Mouse (Mus musculus) spleen, adult 18-20 months (tissue): ENCODE results near the gene Fosb.

Experiments
- DNase-seq, 2 experiments: peaks; one replicate each; pipeline ENCODE4 v3.0.0; 2022; ENCODE audit warnings: mixed read lengths in 2 of 2

The Fosb gene

DNA sequence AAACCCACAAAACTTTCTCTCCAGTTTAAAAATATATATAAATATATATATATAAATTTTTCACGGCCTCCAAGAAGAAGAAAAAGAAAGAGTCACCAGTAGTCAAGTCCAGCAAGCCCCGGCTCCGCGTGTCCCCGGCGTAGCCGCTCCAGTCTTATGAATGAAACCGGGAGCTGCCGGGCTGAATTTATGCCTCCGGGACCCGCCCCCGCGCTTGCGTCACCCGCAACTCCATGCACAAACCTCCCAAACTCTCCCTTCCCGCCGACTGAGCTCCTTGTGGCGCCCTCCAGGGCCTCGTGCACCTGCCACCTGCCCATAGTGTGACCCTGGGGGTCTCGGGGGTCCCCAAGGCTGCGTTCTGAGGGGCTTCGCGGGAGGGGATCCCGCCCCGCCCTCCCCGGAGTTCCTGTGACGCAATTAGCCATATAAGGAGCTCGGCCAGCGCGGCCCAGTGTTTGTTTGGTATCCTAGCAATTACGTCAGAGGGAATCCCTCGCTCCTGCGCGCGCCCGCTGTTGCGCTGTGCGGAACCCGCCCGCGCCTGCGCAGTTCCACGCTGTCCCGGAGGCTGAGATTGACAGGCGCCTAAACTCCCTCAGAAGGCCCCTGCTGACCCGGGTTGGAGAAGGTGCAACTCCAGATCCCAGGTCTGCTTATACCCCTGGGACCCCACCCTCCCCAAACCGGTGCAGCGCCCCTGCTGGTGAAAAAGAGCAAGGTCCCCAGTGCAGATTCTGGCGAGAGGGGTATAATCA lies at the start of gene Fosb:
Gene Fosb (minus strand): TSS at position 168 of the 758 bp plus-strand sequence.
- peak; percentile 89 to 91 for DNase-seq

DNA sequence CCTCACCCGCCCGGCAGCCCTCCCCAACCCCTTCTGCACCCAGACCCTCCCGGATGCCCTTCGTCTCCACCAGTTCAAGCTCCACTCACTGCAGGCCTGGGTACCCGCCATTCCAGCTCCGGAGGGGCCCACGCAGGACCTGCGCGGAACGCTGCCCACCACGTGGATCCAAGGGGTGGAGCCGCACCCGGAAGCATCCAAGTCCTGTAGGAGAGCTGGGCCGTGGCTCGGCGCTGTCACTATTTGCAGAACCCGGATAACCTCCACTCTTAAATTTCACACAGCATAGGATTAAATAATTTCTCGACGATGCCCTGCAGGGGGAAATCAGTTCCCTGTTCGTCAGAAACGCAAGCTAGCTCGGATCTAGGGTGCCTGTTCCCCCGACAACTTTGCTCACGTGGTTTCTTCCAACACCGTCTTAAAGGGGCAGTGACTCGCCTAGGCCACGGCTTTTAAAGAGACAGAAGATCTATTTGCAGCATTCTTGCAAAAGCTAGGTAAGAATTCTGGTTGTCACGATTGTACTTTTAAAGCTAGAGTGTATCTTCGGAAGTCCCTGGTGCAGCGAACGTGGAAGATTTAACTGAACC lies 49.5 kb upstream of the Fosb start, which contains the start of the genes Cd3eap and Ppp1r13l:
Gene Cd3eap (minus strand): TSS at position 185 of the 593 bp plus-strand sequence.
Gene Ppp1r13l (plus strand): TSS at position 451 of the 593 bp plus-strand sequence.
- peak; percentile 70 to 82 for DNase-seq

DNA sequence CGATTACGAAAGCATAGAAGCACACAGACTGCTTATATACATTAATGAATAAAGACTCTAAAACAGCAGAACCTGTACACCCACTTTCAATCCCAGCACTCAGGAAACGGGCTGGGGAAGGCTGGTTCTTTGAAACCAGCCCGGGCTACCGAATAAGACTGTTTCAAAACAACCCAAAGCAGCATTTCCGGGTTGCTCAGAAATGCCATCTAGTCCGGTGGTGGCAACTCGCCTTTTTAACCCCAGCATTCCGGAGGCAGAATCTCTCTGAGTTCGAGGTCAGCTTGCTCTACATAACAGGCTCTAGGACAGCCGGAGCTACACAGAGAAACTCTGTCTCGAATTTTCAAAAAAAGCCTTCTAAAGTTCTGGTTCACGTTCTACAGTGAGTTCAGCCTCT lies 48.8 kb upstream of the Fosb start:
- DNase-seq, result no peak

DNA sequence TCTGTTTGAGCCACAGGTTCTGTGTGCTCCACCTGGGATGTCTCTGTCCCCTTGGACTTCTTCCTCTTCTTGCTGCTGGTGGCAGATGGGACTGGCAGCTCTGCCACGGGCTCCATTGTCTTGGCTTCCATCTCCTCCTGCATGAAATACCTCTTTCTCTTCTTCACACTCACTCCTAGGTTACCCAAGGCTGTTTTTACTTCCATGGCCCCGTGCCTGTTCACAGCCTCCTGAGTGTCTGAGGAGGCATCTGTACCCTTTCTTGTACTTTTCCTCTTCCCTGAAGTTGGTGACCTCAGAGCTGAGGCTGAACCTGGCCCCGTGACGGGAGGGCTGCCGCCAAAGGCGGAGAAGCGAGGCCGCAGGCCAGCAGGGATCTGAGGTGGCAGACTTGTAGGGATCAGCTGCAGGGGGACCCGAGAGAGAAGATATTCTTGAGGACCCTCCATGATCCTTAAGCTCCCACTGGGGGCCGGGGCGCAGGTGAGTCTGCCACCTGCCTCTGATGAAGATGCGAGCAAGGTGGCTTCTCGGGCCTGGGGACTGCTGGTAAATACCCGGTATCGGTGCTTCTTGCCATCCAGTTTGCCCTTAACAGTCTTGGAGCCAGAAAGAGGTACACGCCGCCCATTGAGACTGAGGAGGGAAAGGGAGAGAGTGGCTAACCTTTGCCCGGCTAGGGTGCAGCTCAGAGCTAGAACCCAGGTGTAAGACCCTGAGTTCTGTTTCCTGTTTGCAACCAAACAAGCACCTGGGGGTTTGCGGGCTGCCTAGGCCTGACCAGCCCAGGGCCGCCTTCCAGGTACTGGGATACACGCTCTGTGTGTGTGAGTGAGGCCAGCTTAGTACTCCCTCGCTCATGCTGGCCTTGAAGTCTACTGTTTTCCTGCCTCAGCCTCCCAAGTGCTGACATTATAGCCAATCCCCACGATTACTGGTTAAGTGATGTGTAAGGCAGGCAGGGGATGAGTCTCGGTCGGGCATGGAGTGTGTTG lies 47.8 kb upstream of the Fosb start:
- DNase-seq, result no peak

DNA sequence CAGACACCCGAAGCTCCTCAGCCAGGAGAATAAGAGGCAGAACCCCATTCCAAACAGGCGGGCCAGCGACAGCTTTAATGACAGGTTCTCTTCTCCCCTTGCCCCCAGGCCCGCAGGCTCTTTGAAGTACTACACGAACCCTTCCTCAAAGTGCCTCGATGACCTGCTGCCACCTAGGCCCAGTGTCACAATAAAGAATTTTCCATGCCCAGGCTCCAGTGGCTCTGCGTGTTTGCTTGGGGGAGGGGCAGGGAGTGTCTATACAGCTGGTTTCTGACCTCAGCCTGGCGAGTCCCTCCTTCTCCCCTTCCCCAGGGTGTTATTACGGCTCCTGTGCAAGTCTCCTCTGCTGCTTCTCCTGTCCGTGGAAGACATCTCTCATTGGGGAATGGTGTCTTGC lies 46.5 kb upstream of the Fosb start:
- DNase-seq, result no peak

DNA sequence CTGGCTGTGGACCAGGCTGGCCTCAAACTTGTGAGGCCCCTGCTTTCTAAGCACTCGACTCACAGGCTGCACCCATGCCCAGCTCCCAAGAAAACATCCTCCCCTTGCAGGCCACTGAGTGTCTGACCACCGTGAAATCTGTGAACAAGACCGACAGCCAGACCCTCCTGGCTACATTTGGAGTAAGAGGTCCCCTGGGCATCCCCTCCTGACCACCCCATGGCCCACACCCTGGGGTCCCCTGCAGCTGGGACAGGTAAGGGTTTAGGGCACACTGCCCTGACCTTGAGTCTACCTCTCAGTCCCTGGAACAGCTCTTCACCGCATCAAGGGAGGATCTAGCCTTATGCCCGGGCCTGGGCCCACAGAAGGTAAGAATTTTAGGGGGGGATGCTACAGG lies 45.1 kb upstream of the Fosb start:
- DNase-seq, result no peak

DNA sequence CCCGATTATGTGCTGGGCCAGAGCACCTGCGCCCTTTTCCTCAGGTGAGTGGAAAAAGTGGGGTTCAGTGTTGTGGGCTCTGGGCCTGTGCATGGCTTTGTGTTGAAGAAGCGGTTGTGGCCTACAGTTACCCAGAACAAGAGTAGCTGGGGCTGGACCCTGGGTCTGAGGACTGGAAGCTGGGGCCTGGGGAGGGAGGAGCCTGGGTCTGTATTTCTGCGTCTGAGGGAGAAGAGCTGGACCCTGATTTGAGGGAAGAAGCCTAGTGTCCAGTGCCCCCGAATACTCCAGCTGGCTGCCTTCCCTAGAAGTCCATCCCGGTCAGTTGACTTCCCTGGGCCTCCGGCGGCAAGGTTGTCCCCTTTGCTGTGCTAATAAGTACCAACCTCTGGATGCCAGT lies 40.4 kb upstream of the Fosb start:
- DNase-seq, result no peak

DNA sequence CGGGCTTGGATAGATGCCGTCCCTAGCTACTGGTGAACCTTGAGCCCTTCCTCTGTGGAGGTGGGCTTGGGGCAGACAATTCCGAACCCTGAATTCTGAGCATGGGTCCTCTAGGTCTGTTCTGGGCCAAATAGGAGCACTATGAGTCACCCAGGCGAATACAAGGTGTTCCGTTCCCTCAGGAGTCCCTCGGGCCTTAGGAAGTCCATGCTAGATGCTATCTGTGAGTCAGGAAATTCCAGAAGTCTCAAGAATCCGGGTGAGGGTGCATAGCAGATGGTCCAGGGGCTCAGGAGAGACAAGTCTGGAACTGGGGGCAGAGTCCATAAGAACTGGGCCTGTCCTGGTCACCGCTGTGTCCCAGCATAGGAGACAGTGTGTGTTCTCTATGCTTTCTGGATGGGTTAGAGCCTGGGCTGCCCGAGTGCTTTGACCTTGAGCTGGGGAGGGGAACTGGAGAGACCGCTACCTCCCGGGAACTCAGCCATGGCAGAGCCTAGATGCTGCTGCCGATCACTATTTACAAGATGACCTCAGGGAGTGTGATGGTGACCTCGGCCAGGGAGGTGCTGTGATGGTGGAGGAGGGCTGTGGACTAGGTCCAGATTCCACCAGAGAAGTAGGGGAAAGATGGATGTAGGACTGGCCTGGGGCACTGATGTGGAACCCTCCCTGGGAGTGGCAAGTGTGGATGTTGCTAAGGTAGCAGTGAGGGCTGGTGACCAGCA lies 39.5 kb upstream of the Fosb start:
- DNase-seq, result no peak

DNA sequence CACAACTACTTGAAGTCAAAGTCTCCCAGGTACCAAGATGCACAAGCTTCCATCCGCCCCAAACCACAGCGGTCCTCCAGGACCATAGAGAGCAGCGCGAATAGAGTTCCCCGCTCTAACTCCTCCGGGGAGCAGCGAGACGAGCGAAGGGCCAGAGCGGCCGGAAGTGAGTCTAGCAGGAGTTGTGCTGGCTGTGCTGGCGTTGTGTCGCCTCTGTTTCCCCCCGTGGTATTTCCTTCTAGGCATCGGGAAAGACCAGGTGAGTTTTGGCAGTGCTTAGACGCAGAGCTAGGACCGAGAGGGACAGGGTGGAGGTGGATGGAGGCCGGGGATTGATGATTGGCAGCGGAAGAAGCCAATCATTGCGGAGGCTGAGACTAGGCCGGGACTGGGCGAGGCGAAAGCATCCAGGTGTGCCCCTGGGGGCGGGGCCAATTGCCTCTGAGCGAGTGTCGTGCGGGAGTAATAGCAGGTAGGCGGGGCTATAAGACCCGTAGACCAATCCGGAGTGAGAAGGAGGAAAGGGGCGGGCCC lies 35.2 kb upstream of the Fosb start:
- peak; percentile 96 to 97 for DNase-seq

DNA sequence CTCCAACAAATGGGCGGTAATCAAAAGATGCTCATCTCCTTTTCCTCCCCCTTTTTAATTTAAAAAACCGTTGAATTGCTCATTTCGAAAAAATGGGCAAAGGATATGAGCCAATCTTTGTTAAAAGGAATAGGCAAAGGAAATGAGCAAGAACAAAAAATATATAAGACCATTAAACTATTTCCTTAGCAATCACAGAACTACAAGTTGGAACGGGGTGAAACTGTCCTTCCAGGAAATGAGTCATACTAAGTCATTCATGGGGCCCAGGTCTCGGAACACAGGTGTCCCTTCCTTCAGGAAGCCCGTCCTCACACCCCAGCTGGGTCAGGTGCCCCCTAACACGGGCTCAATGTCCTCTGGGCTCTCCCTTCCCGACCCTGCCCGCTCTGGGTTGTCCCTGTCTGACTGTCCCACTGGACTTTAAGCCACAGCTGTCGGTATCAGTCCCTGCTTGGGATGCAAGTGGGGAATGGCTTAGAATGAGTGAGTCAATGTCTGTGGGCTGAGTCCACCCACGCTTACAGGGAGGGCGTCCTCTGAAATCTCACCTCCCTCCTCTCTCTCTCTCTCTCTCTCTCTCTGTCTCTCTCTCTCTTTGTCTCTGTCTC lies 34.5 kb upstream of the Fosb start, which contains the start of gene Ercc1:
Gene Ercc1 (plus strand): TSS at position 542 of the 611 bp plus-strand sequence.
- DNase-seq, result no peak

DNA sequence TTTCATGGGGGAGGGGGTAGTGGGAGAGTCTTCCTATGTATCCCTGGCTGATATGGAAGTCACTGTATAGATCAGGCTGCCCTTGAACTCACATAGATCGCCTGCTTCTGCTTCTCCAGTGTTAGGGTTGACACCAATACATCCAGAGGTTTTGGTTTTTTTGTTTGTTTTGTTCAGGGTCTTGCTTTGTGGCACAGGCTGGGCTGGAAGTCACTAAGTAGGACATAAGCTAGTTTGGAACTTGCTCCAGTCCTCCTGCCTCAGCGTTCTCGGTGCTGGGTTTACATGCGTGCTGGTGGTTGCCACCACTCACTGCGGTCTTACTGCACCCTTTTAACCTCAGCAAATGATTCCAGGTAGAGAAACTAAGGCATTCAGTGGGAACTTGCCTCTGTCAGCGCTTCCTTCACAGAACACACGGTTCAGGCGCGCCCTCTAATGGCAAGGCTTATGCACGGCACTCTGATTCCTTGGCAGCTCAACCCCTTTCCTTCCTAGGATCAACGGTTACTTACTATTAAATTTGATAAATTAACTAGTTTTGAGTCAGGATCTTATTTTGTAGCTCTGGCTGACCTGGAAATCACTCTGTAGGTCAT lies 33.5 kb upstream of the Fosb start:
- DNase-seq, result peak; percentile 54 to 68

DNA sequence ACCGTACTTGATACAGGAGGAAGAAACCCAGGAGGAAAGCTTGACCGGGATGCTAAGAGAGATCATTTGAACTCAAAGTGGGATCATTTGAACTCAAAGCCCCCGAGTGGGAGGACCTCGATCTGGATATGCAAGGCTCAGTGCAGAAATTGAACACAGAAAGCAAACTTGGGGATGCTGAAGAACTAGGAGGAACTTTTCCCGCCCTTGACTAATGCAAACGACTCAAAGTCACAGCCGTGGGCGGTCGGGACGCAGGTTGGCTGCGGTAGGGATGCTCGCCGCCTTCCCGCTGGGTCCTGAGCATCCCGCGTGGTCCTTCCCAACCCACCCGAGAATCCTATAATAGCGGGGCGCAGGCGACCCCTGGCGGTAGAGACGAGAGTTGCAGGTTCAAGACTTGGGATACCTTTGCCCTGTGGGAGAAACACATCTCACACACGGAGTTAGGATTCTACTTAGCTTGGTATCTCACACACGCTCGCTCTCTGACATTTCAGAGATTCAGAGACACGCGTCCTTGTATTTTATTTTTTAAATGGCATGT lies 32.7 kb upstream of the Fosb start:
- peak; percentile 64 to 86 for DNase-seq

DNA sequence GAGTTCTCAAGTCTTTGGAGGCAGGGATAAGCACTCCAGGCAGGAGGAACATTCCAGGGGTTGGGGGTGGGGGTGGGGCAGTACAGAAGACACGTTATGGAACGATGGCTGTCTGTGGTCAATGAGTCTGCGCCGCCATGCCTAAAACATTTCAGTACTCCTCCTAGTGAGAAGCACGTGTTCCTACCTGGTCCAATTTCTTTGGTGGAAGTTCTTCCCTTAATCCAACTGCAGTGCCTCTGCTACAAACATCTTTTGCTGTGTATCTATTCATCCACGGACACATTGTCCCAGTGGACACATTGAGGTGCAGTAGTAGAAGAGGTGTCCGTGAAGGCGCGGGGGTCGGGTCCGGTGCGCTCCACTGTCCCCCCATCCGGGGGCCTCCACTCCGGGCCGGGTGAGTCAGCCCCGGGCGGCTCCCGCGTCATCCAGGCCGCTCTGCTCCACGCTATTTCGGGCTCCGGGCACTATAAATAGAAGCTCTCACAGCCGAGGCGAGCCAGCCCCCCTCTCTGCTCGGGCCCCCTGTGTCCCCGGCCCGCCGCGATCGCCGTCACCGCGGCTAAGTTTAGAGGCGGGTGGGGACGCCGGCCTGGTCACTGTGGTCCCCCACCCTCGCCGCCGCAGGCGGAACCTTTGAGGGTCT lies 32.0 kb upstream of the Fosb start:
- no peak for DNase-seq

DNA sequence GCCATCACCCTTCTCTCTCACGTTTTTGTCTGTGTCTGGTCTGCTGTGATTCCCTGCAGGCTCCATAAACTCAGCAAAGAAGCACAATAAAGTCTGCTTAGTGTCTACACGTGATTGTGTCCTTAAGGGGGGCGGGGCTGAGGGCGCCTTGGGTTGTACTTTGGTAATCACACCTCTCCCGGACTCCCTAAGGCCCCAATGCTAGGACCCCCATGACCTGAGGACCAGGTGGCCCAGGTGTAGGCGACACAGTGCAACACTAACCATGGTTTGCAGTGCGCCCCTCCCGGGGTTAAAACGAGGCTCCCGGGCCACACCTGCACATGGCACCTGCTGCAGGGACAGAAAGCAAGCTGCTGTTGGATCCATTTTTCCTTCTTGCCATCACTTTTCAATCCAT lies 31.4 kb upstream of the Fosb start:
- DNase-seq, result no peak

DNA sequence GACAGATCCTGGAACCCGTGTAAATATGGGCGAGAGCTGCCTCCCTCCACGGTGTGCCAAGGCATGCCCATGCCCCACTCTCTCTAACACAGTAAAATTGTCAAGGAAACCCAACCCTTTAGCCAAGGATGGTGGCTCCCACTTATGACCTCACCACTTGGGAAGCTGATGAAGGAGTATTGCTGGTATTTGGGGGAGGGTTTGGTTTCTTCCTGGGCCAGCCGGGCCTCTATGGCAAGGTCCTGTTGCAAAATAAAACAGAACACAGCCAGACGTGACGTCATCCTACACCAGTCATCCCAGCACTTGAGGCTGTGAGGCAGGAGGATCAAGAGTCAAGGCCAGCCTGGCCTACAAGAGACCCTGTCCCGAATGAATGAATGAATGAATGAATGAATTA lies 28.7 kb upstream of the Fosb start:
- no peak for DNase-seq

DNA sequence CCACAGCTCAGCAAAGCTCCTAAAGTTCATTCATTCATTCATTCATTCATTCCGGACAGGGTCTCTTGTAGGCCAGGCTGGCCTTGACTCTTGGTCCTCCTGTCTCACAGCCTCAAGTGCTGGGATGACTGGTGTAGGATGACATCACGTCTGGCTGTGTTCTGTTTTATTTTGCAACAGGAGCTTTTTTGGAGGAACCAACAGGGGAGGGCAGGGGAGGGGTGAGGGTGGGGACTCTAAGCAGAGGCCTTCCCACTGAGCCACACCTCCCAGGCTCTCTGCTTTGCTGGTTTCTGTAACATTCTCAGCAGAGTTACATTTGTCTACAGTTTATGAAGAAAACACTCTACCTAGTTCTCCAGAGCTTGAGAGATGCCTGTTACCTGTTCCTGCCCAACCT lies 28.2 kb upstream of the Fosb start:
- DNase-seq, result no peak

DNA sequence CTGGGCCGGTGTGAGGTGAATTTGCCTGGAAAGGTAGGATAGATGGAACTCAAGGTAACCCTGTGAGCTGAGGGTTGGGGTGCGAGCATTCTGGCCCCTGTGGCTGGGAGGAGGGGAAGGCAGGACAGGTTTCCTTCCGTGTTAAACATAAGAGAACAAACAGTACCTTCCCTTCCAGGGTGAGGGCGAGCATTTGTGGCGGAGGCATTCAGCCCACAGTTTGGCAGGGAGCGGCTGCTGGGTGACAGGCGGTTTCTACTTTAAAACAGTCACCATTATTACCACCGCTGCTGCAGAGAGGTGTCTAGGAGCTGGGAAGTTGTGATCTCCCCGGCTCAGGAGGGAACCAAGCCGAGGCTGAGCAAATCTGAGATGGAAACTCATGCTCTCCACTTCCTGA lies 27.3 kb upstream of the Fosb start:
- no peak for DNase-seq

DNA sequence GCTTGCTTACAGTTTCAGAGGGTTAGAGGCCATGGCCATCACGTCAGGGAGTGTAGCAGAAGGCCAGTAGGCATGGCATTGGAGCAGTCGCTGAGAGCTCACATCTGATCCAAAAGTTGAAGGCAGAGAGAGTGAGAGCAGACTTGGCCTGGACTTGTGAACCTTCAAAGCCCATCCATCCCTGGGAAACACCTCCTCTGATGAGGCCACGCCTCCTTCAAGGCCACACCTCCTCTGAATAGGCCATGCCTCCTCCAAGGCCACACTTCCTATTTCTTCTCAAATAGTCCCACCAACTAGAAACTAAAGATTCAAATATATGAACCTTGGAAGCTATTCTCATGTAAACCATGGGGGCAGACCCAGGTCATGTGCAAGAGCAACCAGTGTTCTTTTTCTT lies 25.7 kb upstream of the Fosb start:
- no peak for DNase-seq

DNA sequence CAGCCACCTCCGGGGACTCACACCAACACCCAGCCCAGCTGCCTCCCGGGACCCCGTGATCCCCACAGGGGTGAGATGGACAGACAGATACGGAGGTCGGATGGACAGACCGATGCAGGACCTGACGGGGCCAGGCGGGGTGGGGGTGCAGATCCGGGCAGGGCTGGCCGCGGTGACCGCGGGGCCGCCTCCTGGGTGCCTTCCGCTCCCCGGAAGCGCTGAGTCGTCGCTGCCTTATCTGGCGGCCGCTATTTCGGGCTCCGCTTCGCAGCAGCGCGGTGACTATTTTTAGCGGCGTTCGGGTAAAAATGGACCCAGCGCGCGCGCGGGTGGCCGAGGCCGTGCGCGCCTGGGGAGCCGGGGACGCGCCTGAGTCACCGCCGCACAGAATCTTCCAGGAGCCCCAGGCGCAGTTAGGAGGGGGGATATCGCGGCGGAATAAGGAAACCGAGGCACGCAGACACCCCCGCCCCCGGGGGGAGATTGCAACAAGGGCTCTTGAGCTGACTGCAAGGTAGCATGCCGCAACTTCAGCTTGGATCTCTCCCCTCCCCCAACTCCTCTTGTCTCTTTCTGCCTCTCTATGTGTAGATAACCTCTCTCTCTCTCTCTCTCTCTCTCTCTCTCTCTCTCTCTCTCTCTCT lies 23.0 kb upstream of the Fosb start:
- DNase-seq, result peak; percentile 67 to 73

DNA sequence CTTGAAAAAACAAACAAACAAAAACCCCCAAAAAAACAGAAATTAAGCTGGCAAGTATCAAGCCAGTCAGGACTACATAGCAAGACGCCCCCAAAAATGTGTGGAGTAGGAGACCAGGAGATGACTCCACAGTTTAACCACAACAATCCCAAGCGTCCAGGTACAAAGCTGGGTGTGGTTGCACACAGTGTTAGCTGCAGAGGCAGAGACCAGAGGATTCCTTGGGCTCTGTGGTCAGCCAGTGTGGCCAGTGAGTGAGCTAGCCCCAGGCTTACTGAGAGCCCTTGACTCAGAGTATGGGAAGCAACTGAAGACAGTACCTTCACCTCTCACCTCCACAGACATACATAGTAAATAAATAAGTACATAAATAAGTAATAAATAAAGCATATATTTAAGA lies 22.1 kb upstream of the Fosb start:
- no peak for DNase-seq
